Mouse (Mus musculus) stomach, postnatal 0 days (tissue): ENCODE results near the gene Hmgcs2. TPM values are rescaled to one million over a fixed set of nuclear protein-coding genes. Genes with fewer than 3 reads are reported as not detected.
A peak's percentile ranks its signal among the peaks of the same experiment; 100 is the strongest.

Experiments used
- ATAC-seq: fragments of 200-750 bp; cut with Nextera tagmentation; 2 replicates; pipeline ENCODE4 v1.8.0; 2017; ENCODE audit not compliant: low FRiP score, low TSS enrichment
- DNase-seq: peaks from one replicate; pipeline ENCODE4 v3.0.0-alpha.2; 2016; ENCODE audit warnings: low spot score
- H3K27ac ChIP-seq: fragments of 300-500 bp; sonication (generic); replicated peaks from 2 replicates; pipeline ENCODE4 v1.5.1; 2014; ENCODE audit warnings: mild to moderate bottlenecking, control low read depth
- H3K27me3 ChIP-seq: fragments of 300-500 bp; sonication (generic); 2 replicates; pipeline ENCODE4 v1.6.1; 2014; ENCODE audit warnings: low read length; ENCODE audit not compliant: control insufficient read depth, insufficient read depth
- H3K36me3 ChIP-seq: fragments of 300-500 bp; sonication (generic); 2 replicates; pipeline ENCODE4 v1.6.1; 2014; ENCODE audit warnings: low read length, mixed read lengths; ENCODE audit not compliant: control insufficient read depth, insufficient read depth
- H3K4me1 ChIP-seq: fragments of 300-500 bp; sonication (generic); replicated peaks from 2 replicates; pipeline ENCODE4 v1.6.1; 2014; ENCODE audit warnings: antibody characterized with exemption; ENCODE audit not compliant: control insufficient read depth, insufficient read depth
- H3K4me2 ChIP-seq: fragments of 300-500 bp; sonication (generic); replicated peaks from 2 replicates; pipeline ENCODE4 v1.6.1; 2014; ENCODE audit warnings: low read depth, mild to moderate bottlenecking, control low read depth, moderate library complexity
- H3K4me3 ChIP-seq: fragments of 300-500 bp; sonication (generic); 2 replicates; pipeline ENCODE4 v1.5.1; 2014; ENCODE audit warnings: low read depth, low read length, control low read depth
- H3K9ac ChIP-seq: fragments of 300-500 bp; sonication (generic); 2 replicates; pipeline ENCODE4 v1.6.1; 2014; ENCODE audit warnings: mild to moderate bottlenecking, low read length, control low read depth, mixed read lengths
- H3K9me3 ChIP-seq: fragments of 300-500 bp; sonication (generic); 2 replicates; pipeline ENCODE4 v1.6.1; 2016; ENCODE audit warnings: low read length; ENCODE audit not compliant: control insufficient read depth
- CTCF ChIP-seq: IDR thresholded peaks from 2 replicates; pipeline ENCODE4 v1.5.1; 2016; ENCODE audit warnings: antibody characterized with exemption, low read depth, mild to moderate bottlenecking, moderate library complexity
- EP300 ChIP-seq: optimal IDR thresholded peaks from 2 replicates; pipeline ENCODE3; 2016; ENCODE audit warnings: antibody characterized with exemption
- WGBS: fragments of 180-500 bp; shearing (Covaris S2); extraction: QIAGEN DNeasy Blood & Tissue Kit; methylation state at CpG from one replicate; pipeline ENCODE4 v1.1.7; 2014; 5-methylcytosine and 5-hydroxymethylcytosine counted together
- polyA plus RNA-seq: library from polyadenylated mRNA; unstranded; fragments of >200 nt; fragmentation: Nextera tagmentation; extraction: Ambion mirVana; gene quantifications from 2 replicates; pipeline ENCODE4 v1.2.1, GENCODE M21; 2015

Gene Hmgcs2
- polyA plus RNA-seq: 290 and 337 TPM in 2 replicates

DNA sequence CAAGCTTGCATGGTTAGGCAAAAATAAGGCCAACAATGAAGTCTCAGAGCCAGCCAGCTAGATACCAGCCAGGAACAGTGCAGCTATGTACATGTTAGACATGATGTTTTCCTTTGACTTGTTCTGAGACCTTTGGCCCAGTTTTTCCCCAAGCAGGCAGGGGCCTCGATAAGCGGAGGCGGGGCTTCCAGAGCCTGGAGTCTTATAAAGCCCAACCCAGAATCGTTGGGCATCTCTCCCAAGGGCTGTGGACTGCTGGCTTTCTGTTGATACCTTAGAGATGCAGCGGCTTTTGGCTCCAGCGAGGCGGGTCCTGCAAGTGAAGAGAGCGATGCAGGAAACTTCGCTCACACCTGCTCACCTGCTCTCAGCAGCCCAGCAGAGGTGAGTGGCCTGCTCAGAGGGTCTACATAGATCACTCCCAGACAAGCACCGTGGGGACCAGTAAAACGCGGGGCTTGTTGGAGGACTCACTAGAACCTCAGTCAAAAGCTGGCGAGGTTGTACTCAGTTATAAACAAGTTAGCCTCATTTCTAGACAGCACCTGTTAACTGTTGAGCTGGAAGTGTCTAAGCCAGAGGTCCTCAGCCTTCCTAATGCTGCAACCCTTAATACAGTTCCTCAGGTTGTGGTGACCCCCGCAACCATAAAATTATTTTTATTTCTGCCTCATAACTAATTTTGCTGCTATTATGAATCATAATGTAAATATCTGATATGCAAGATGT, at the start of gene Hmgcs2:
Gene Hmgcs2 (plus strand): TSS at position 232 of the 729 bp plus-strand sequence.
- Histone ChIP-seq H3K27ac (peak within 1 kb of the TSS; percentile 88), H3K4me1 (0 out of 2 replicates have a peak, but pooled peaks cover 3% of the 10 kb centered on the region), H3K4me3 (peak within 1 kb of the TSS; percentile 44), H3K4me2 (peak within 1 kb of the TSS; percentile 54), H3K9me3 (no peaks in the 10 kb centered on the region), H3K36me3 (no peaks in the 10 kb centered on the region; the same call in 1 of the 2 replicates), H3K27me3 (no peaks in the 10 kb centered on the region), H3K9ac (peak within 1 kb of the TSS; percentile 61)
- ATAC-seq (peak; percentile 90), DNase-seq (peak; percentile 90)
- WGBS: 36% methylated on average over 14 of the region's 14 CpGs
- no peak for TF ChIP-seq EP300
- TF ChIP-seq CTCF: no peak

DNA sequence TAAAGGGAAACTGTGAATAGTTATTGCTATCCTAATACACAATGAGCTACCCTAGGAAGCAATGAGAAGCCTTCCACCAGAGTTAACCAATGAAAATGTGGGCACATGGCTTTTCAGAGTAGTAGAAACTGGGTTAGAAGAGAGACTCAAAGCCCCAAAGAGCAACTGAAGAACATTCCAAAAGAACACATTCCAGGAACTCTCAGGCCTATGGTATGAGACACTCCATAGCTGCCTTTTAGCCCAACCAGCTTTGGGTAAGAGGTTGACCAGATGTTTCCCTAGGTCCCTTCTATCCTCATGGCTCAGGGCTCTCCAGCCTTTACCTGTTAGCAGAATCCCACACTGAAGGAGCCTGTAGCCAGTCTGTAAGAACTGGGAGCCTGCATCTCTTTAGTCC, 46.7 kb upstream of the Hmgcs2 start:
- no peak overlapping the region for H3K4me3 ChIP-seq
- H3K27me3 ChIP-seq: no peaks in the 10 kb centered on the region
- no peak overlapping the region for H3K9ac ChIP-seq
- H3K4me1 ChIP-seq: no peaks in the 10 kb centered on the region
- H3K4me2 ChIP-seq: no peak overlapping the region
- ATAC-seq (no peak), DNase-seq (no peak)
- no peak overlapping the region for H3K27ac ChIP-seq
- TF ChIP-seq CTCF: no peak
- no peak for TF ChIP-seq EP300
- no peaks in the 10 kb centered on the region for H3K9me3 ChIP-seq
- H3K36me3 ChIP-seq: no peaks in the 10 kb centered on the region

GRCm38 (mm10) chr3:98236266-98236665, 44.0 kb upstream of the Hmgcs2 start:
- H3K4me1 ChIP-seq: no peaks in the 10 kb centered on the region
- no peak overlapping the region for H3K4me3 ChIP-seq
- no peaks in the 10 kb centered on the region for H3K9me3 ChIP-seq
- DNase-seq (peak; percentile 59), ATAC-seq (peak; percentile 88)
- WGBS: 60% methylated on average over 6 of the region's 6 CpGs
- TF ChIP-seq CTCF (no peak), EP300 (no peak)
- H3K27ac ChIP-seq: no peak overlapping the region; the same call in 1 of the 2 replicates
- H3K4me2 ChIP-seq: no peak overlapping the region
- H3K36me3 ChIP-seq: no peaks in the 10 kb centered on the region
- H3K27me3 ChIP-seq: no peaks in the 10 kb centered on the region
- no peak overlapping the region for H3K9ac ChIP-seq

DNA sequence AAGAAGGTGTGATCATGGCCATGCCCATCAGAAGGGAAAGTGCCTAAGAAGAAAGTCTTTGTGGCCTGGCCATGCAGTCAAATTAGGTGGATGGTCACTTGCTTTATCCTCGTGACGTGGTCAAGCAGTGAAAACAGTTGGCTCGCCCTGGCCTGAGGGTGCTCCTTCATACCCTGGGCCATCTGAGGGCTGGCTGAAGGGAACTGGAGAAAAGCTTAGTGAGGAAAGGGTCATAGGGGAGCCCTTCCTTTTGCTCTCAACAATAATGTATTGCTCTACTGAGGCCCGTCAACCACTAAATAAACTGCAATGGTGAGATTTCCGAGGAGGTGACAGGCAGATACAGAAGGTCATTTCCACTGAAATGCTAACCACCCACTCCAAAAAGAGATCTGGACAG, 43.0 kb upstream of the Hmgcs2 start:
- Histone ChIP-seq H3K4me1 (no peaks in the 10 kb centered on the region), H3K27me3 (no peaks in the 10 kb centered on the region), H3K9ac (no peak overlapping the region), H3K4me3 (no peak overlapping the region), H3K36me3 (no peaks in the 10 kb centered on the region), H3K4me2 (no peak overlapping the region), H3K9me3 (no peaks in the 10 kb centered on the region), H3K27ac (no peak overlapping the region)
- no peak for TF ChIP-seq CTCF
- no peak for TF ChIP-seq EP300
- 80% methylated on average over 5 of the region's 5 CpGs for WGBS
- DNase-seq (no peak), ATAC-seq (no peak)

- H3K27ac ChIP-seq: no peak overlapping the region
- H3K9me3 ChIP-seq: no peaks in the 10 kb centered on the region
- no peak overlapping the region for H3K4me2 ChIP-seq
- 71% methylated on average over 3 of the region's 3 CpGs for WGBS
- H3K36me3 ChIP-seq: no peaks in the 10 kb centered on the region
- ATAC-seq (no peak), DNase-seq (no peak)
- H3K4me3 ChIP-seq: no peak overlapping the region
- no peaks in the 10 kb centered on the region for H3K4me1 ChIP-seq
- H3K27me3 ChIP-seq: no peaks in the 10 kb centered on the region
- TF ChIP-seq CTCF: no peak
- no peak for TF ChIP-seq EP300
- no peak overlapping the region for H3K9ac ChIP-seq
These were observed 42.1 kb upstream of the Hmgcs2 start for GRCm38 (mm10) chr3:98238150-98238549.

DNA sequence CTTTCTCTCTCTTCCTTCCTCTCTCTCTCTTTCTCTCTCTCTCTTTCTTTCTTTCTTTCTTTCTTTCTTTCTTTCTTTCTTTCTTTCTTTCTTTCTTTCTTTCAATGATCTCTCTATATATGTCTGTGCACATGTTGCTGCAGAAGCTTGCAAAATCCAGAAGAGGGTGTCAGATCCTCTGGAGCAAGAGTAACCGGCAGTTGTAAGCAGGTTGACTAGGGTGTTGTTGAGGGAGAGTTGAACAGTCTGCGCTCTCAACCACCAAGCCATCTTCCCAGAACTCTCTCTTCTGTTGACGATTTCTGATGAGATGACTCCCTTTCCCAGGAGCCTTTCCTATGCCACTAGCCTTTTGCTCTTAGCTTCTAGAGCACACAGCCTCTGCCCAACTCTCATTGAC, 38.2 kb upstream of the Hmgcs2 start:
- ATAC-seq (peak; percentile 18; the same call in 1 of the 2 replicates), DNase-seq (no peak)
- no peak for TF ChIP-seq EP300
- peak; percentile 58 for TF ChIP-seq CTCF
- no peaks in the 10 kb centered on the region for H3K36me3 ChIP-seq
- no peak overlapping the region for H3K27ac ChIP-seq
- no peaks in the 10 kb centered on the region for H3K27me3 ChIP-seq
- H3K4me1 ChIP-seq: no peaks in the 10 kb centered on the region
- H3K4me2 ChIP-seq: no peak overlapping the region
- H3K4me3 ChIP-seq: no peak overlapping the region
- 66% methylated on average over 3 of the region's 3 CpGs for WGBS
- no peak overlapping the region for H3K9ac ChIP-seq
- no peaks in the 10 kb centered on the region for H3K9me3 ChIP-seq
